10 mouse cellular contexts compared by ENCODE assay signal in genomic region chr6:92905922-92906321, GRCm38 (mm10). TPM values are rescaled to one million over a fixed set of nuclear protein-coding genes. Genes with fewer than 3 reads are reported as not detected.
DNase-seq lines count a peak whose midpoint lies in the region; ATAC-seq lines count a peak whose summit lies in the region.
"Had no signal": no experiment of that assay in that cellular context is flagged by ENCODE, and none has a peak within 500 bp of the region (broad histone marks: within the 10 kb centered on the region; RNA-seq: fewer than 3 reads in every experiment).

No protein-coding gene starts in this region.

- H3K9ac ChIP-seq in forebrain, embryonic 16.5 days (replicated peaks; ENCODE audit: low read depth, low read length), result no peak overlapping the region
- H3K9ac ChIP-seq in heart, embryonic 16.5 days (ENCODE audit: low read length), result 0 out of 2 replicates have a peak overlapping the region, but pooled peaks have one; percentile 14
- no peak overlapping the region for H3K9ac ChIP-seq in lung, embryonic 15.5 days
- H3K9ac ChIP-seq: forebrain, embryonic 15.5 days had no signal

- no peak overlapping the region for H3K4me3 ChIP-seq in forebrain, embryonic 10.5 days
- H3K4me3 ChIP-seq in forebrain, embryonic 16.5 days (replicated peaks; ENCODE audit: low read length), result no peak overlapping the region
- no peak overlapping the region for H3K4me3 ChIP-seq in embryonic facial prominence, embryonic 10.5 days
- no peak overlapping the region for H3K4me3 ChIP-seq in heart, embryonic 16.5 days (ENCODE audit: low read length)
- no peak overlapping the region for H3K4me3 ChIP-seq in lung, embryonic 15.5 days
- H3K4me3 ChIP-seq: forebrain, embryonic 15.5 days had no signal

- H3K4me1 ChIP-seq in forebrain, embryonic 10.5 days, result peaks cover 36% of the 10 kb centered on the region
- H3K4me1 ChIP-seq in forebrain, embryonic 16.5 days (replicated peaks; ENCODE audit: control insufficient read depth, insufficient read depth, low read length), result 0 out of 2 replicates have a peak, but pooled peaks cover 4% of the 10 kb centered on the region
- peaks cover 45% of the 10 kb centered on the region for H3K4me1 ChIP-seq in embryonic facial prominence, embryonic 10.5 days
- H3K4me1 ChIP-seq in heart, embryonic 16.5 days (ENCODE audit: control insufficient read depth, insufficient read depth, low read length), result peaks cover 22% of the 10 kb centered on the region
- H3K4me1 ChIP-seq in lung, embryonic 15.5 days, result peaks cover 5% of the 10 kb centered on the region; the same call in 1 of the 2 replicates
- H3K4me1 ChIP-seq: forebrain, embryonic 15.5 days had no signal

- DNase-seq in forebrain, embryonic 10.5 days (ENCODE audit: extremely low spot score, low spot score), result peak; percentile 23
- peak; percentile 69 for DNase-seq in embryonic facial prominence, embryonic 10.5 days (ENCODE audit: low spot score)
- no peak for DNase-seq in thymus, adult 18-20 months
- DNase-seq in right cerebral cortex, adult 18-20 months, result no peak
- DNase-seq in cerebellum, adult 11 months, result no peak

- no peak for ATAC-seq in forebrain, embryonic 16.5 days
- ATAC-seq in heart, embryonic 16.5 days (replicated peaks; ENCODE audit: extremely low read depth, insufficient read depth, low FRiP score), result peak; percentile 74
- ATAC-seq in lung, embryonic 15.5 days (ENCODE audit: borderline replicate concordance, extremely low read depth, low FRiP score, low TSS enrichment), result no peak
- ATAC-seq: forebrain, embryonic 15.5 days had no signal

- no peak overlapping the region for H3K27ac ChIP-seq in forebrain, embryonic 10.5 days
- H3K27ac ChIP-seq in forebrain, embryonic 16.5 days (ENCODE audit: low read length), result no peak overlapping the region
- H3K27ac ChIP-seq in embryonic facial prominence, embryonic 10.5 days (replicated peaks), result no peak overlapping the region
- H3K27ac ChIP-seq in heart, embryonic 16.5 days (ENCODE audit: low read length), result peak overlapping the region; percentile 80
- 0 out of 2 replicates have a peak overlapping the region, but pooled peaks have one; percentile 11 for H3K27ac ChIP-seq in lung, embryonic 15.5 days
- H3K27ac ChIP-seq: forebrain, embryonic 15.5 days had no signal

- H3K9me3 ChIP-seq in forebrain, embryonic 10.5 days, result no peaks in the 10 kb centered on the region
- no peaks in the 10 kb centered on the region for H3K9me3 ChIP-seq in forebrain, embryonic 16.5 days (ENCODE audit: control insufficient read depth, low read length)
- H3K9me3 ChIP-seq in embryonic facial prominence, embryonic 10.5 days, result no peaks in the 10 kb centered on the region
- no peaks in the 10 kb centered on the region for H3K9me3 ChIP-seq in heart, embryonic 16.5 days (replicated peaks; ENCODE audit: control insufficient read depth, low read length)
- no peaks in the 10 kb centered on the region for H3K9me3 ChIP-seq in lung, embryonic 15.5 days
- H3K9me3 ChIP-seq: forebrain, embryonic 15.5 days had no signal

- WGBS in forebrain, embryonic 10.5 days, result 32% methylated on average over 5 of the region's 5 CpGs
- 41% methylated on average over 5 of the region's 5 CpGs for WGBS in forebrain, embryonic 16.5 days
- 11% methylated on average over 5 of the region's 5 CpGs for WGBS in embryonic facial prominence, embryonic 10.5 days
- 5% methylated on average over 5 of the region's 5 CpGs for WGBS in heart, embryonic 16.5 days
- 28% methylated on average over 5 of the region's 5 CpGs for WGBS in lung, embryonic 15.5 days

- no peak overlapping the region for H3K4me2 ChIP-seq in forebrain, embryonic 16.5 days (ENCODE audit: low read length)
- no peak overlapping the region for H3K4me2 ChIP-seq in heart, embryonic 16.5 days (ENCODE audit: low read depth, low read length)
- H3K4me2 ChIP-seq in lung, embryonic 15.5 days, result no peak overlapping the region
- H3K4me2 ChIP-seq: forebrain, embryonic 15.5 days had no signal

- H3K27me3 ChIP-seq in forebrain, embryonic 10.5 days (ENCODE audit: poor library complexity, severe bottlenecking), result no peaks in the 10 kb centered on the region
- no peaks in the 10 kb centered on the region for H3K27me3 ChIP-seq in forebrain, embryonic 16.5 days (replicated peaks; ENCODE audit: control insufficient read depth, insufficient read depth, low read length)
- no peaks in the 10 kb centered on the region for H3K27me3 ChIP-seq in embryonic facial prominence, embryonic 10.5 days (replicated peaks; ENCODE audit: low read depth, poor library complexity, severe bottlenecking)
- no peaks in the 10 kb centered on the region for H3K27me3 ChIP-seq in heart, embryonic 16.5 days (ENCODE audit: control insufficient read depth, insufficient read depth, low read length)
- no peaks in the 10 kb centered on the region for H3K27me3 ChIP-seq in lung, embryonic 15.5 days
- H3K27me3 ChIP-seq: forebrain, embryonic 15.5 days had no signal

- H3K36me3 ChIP-seq in forebrain, embryonic 10.5 days (replicated peaks), result peaks cover 28% of the 10 kb centered on the region
- H3K36me3 ChIP-seq in forebrain, embryonic 16.5 days (ENCODE audit: control insufficient read depth, insufficient read depth), result no peaks in the 10 kb centered on the region
- H3K36me3 ChIP-seq in embryonic facial prominence, embryonic 10.5 days (replicated peaks), result peaks cover 39% of the 10 kb centered on the region
- peaks cover 32% of the 10 kb centered on the region for H3K36me3 ChIP-seq in heart, embryonic 16.5 days (ENCODE audit: control insufficient read depth, insufficient read depth)
- H3K36me3 ChIP-seq in lung, embryonic 15.5 days, result peaks cover 53% of the 10 kb centered on the region
- H3K36me3 ChIP-seq: forebrain, embryonic 15.5 days had no signal

RNA-seq across cellular contexts. Expression of gene Gm15737, which starts 36.8 kb away (rescaled TPM):
- 0.04 TPM in 1 of 2 replicates, not detected in the other for polyA plus RNA-seq in forebrain, embryonic 10.5 days (2016; fragmentation: Nextera tagmentation; extraction: Ambion mirVana)
- polyA plus RNA-seq in forebrain, embryonic 16.5 days (2015; fragmentation: Nextera tagmentation; extraction: Ambion mirVana), result not detected in 2 replicates
- not detected in 2 replicates for polyA plus RNA-seq in embryonic facial prominence, embryonic 10.5 days (2016; fragmentation: Nextera tagmentation; extraction: Ambion mirVana)
- 0.31 and 0.34 TPM in 2 replicates for polyA plus RNA-seq in heart, embryonic 16.5 days (2015; fragmentation: Nextera tagmentation; extraction: Ambion mirVana)
- 0.06 TPM in 2 replicates for polyA plus RNA-seq in lung, embryonic 15.5 days (2015; fragmentation: Nextera tagmentation; extraction: Ambion mirVana)
- polyA plus RNA-seq: C2C12; forebrain, embryonic 15.5 days had no signal

RNA-seq across cellular contexts. Expression of gene Adamts9, which starts 37.4 kb away (rescaled TPM):
- 2.6 and 2.8 TPM in 2 replicates for polyA plus RNA-seq in forebrain, embryonic 10.5 days (2016; fragmentation: Nextera tagmentation; extraction: Ambion mirVana)
- polyA plus RNA-seq in forebrain, embryonic 16.5 days (2015; fragmentation: Nextera tagmentation; extraction: Ambion mirVana), result 1.1 and 1.3 TPM in 2 replicates
- polyA plus RNA-seq in embryonic facial prominence, embryonic 10.5 days (2016; fragmentation: Nextera tagmentation; extraction: Ambion mirVana), result 3.8 and 4.2 TPM in 2 replicates
- polyA plus RNA-seq in heart, embryonic 16.5 days (2015; fragmentation: Nextera tagmentation; extraction: Ambion mirVana), result 6.3 and 7.7 TPM in 2 replicates
- 9.8 and 11.2 TPM in 2 replicates for polyA plus RNA-seq in lung, embryonic 15.5 days (2015; fragmentation: Nextera tagmentation; extraction: Ambion mirVana)

Comparison
In these comparisons a context has a peak if more than half of its experiments do, and no peak if none do; other contexts are left out.
1. DNase-seq: peak in forebrain, embryonic 10.5 days (single experiment) and embryonic facial prominence, embryonic 10.5 days (single experiment); none in thymus, adult 18-20 months (0 of 2), right cerebral cortex, adult 18-20 months (single experiment) and cerebellum, adult 11 months (single experiment).
2. H3K27ac ChIP-seq: peak in heart, embryonic 16.5 days (single experiment) and lung, embryonic 15.5 days (single experiment); none in forebrain, embryonic 10.5 days (single experiment), forebrain, embryonic 16.5 days (single experiment) and embryonic facial prominence, embryonic 10.5 days (single experiment).